Mouse (Mus musculus) liver, embryonic 16.5 days (tissue): ENCODE data around the gene Fam71a. TPM values are rescaled to one million over a fixed set of nuclear protein-coding genes. Genes with fewer than 3 reads are reported as not detected.

ENCODE experiments used
- ATAC-seq: fragments of 200-750 bp; cut with Nextera tagmentation; 2 replicates; pipeline ENCODE4 v1.8.0; 2017; ENCODE audit warnings: low read depth, mild to moderate bottlenecking, moderate number of reproducible peaks, moderate library complexity
- H3K27ac ChIP-seq: fragments of 300-500 bp; sonication (generic); 2 replicates; pipeline ENCODE4 v1.5.1; 2014; ENCODE audit warnings: mild to moderate bottlenecking, low read length
- H3K27me3 ChIP-seq: fragments of 300-500 bp; sonication (generic); 2 replicates; pipeline ENCODE4 v1.6.1; 2014; ENCODE audit warnings: low read depth, low read length, mixed read lengths; ENCODE audit not compliant: control insufficient read depth, insufficient read depth
- H3K36me3 ChIP-seq: fragments of 300-500 bp; sonication (generic); 2 replicates; pipeline ENCODE4 v1.6.1; 2014; ENCODE audit warnings: mild to moderate bottlenecking; ENCODE audit not compliant: control insufficient read depth, insufficient read depth
- H3K4me1 ChIP-seq: fragments of 300-500 bp; sonication (generic); 2 replicates; pipeline ENCODE4 v1.6.1; 2014; ENCODE audit warnings: low read depth, low read length, mixed read lengths; ENCODE audit not compliant: control insufficient read depth
- H3K4me2 ChIP-seq: fragments of 300-500 bp; sonication (generic); 2 replicates; pipeline ENCODE4 v1.6.1; 2014; ENCODE audit warnings: low read depth, low read length, mixed read lengths
- H3K4me3 ChIP-seq: fragments of 300-500 bp; sonication (generic); 2 replicates; pipeline ENCODE4 v1.5.1; 2014; ENCODE audit warnings: low read depth, mild to moderate bottlenecking, low read length
- H3K9ac ChIP-seq: fragments of 300-500 bp; sonication (generic); 2 replicates; pipeline ENCODE4 v1.6.1; 2014; ENCODE audit warnings: low read depth, low read length
- H3K9me3 ChIP-seq: fragments of 300-500 bp; sonication (generic); replicated peaks from 2 replicates; pipeline ENCODE4 v1.6.1; 2016; ENCODE audit warnings: low read length; ENCODE audit not compliant: control insufficient read depth
- WGBS: fragments of 180-500 bp; shearing (Covaris S2); extraction: QIAGEN DNeasy Blood & Tissue Kit; methylation state at CpG from one replicate; pipeline ENCODE4 v1.1.7; 2014; ENCODE audit not compliant: insufficient replicate concordance; 5-methylcytosine and 5-hydroxymethylcytosine counted together
- polyA plus RNA-seq: library from polyadenylated mRNA; unstranded; fragments of >200 nt; fragmentation: Nextera tagmentation; extraction: Ambion mirVana; gene quantifications from 2 replicates; pipeline ENCODE4 v1.2.1, GENCODE M21; 2015

Gene Fam71a
- polyA plus RNA-seq, 1 experiment from 2014 or later = not detected

DNA sequence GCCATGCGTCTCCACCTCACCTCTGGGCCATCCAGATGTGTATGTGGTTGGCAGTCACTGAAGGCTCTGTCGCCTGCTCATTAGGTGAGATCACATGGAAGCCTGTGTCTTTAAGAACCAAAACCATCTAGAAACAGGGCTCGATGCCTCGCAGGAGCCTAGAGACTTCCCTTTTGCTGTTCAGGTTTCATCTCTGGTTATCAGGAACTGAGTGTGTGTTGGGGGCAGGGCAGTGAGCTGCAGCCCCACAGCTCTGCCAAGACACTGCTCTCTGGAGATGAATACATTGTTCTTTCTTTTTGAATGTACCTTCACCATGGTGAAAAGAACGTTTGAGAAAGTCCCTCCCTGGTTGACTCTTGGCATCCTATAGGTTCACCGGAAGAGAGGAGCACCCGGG, 49.7 kb downstream of the Fam71a start:
- no peak for ATAC-seq
- H3K4me3 ChIP-seq = no peak overlapping the region
- H3K9ac ChIP-seq = no peak overlapping the region
- no peaks in the 10 kb centered on the region for H3K36me3 ChIP-seq
- no peak overlapping the region for H3K4me2 ChIP-seq
- H3K9me3 ChIP-seq = no peaks in the 10 kb centered on the region
- no peak overlapping the region for H3K27ac ChIP-seq
- 35% methylated on average over 7 of the region's 7 CpGs for WGBS
- H3K27me3 ChIP-seq = no peaks in the 10 kb centered on the region
- peaks cover 3% of the 10 kb centered on the region for H3K4me1 ChIP-seq

Other genes with a start within 250 kb of the Fam71a start
- gene Angel2, start 239.7 kb downstream of the Fam71a start, polyA plus RNA-seq = 11.3 and 11.6 TPM in 2 replicates
- gene Vash2, start 185.5 kb downstream of the Fam71a start, polyA plus RNA-seq = 0.85 and 0.94 TPM in 2 replicates
- gene Flvcr1, start 138.7 kb downstream of the Fam71a start, polyA plus RNA-seq = 2.1 and 2.2 TPM in 2 replicates
- not detected in 2 replicates for gene Spata45, start 128.2 kb downstream of the Fam71a start, polyA plus RNA-seq
- gene Tatdn3, start 101.9 kb downstream of the Fam71a start, polyA plus RNA-seq = 5.9 and 6.4 TPM in 2 replicates
- gene Nsl1, start 101.8 kb downstream of the Fam71a start, polyA plus RNA-seq = 12.7 and 13.5 TPM in 2 replicates
- 1.5 and 2.4 TPM in 2 replicates for gene Batf3, start 67.0 kb downstream of the Fam71a start, polyA plus RNA-seq
- gene Atf3, start 53.2 kb upstream of the Fam71a start, polyA plus RNA-seq = 1.5 and 1.9 TPM in 2 replicates
- gene Nenf, start 153.4 kb upstream of the Fam71a start, polyA plus RNA-seq = 22.0 and 25.5 TPM in 2 replicates
- gene Tmem206, start 161.1 kb upstream of the Fam71a start, polyA plus RNA-seq = 5.9 and 6.1 TPM in 2 replicates
- gene Ppp2r5a, start 238.5 kb upstream of the Fam71a start, polyA plus RNA-seq = 9.8 and 11.3 TPM in 2 replicates